Mouse (Mus musculus) ES-Bruce4 (cell line): ENCODE data around the gene Pim3.

Source experiments
- CTCF ChIP-seq: IDR thresholded peaks from one replicate; pipeline ENCODE4 v1.8.1; 2011; ENCODE audit warnings: low read depth, low read length
- POLR2A ChIP-seq: IDR thresholded peaks from one replicate; pipeline ENCODE4 v1.8.1; 2011; ENCODE audit warnings: low read length; ENCODE audit not compliant: insufficient read depth

- TF ChIP-seq CTCF (no peak), POLR2A (no peak)
Observed at GRCm38 (mm10) chr15:88896341-88896980, 34.5 kb downstream of the Pim3 start.
